Mouse (Mus musculus) MEL (cell line): ENCODE measurements at regions not wholly inside any gene's neighbourhood (a gene's known extent, or its start where the extent isn't known, plus 50 kb on each side); places are given as distances from the start of the nearest gene placed in this dataset.

ENCODE experiments used
- BHLHE40 ChIP-seq: IDR thresholded peaks from 2 replicates; pipeline ENCODE4 v1.6.1; 2012; ENCODE audit warnings: low read depth, mild to moderate bottlenecking, inconsistent platforms, low read length, improper control_type of control experiment, borderline replicate concordance
- CHD1 ChIP-seq: IDR thresholded peaks from 2 replicates; pipeline ENCODE4 v1.6.1; 2012; ENCODE audit warnings: low read depth, mild to moderate bottlenecking, inconsistent platforms, low read length, improper control_type of control experiment
- CTCF ChIP-seq, 3 experiments: IDR thresholded peaks in 2 of 3; conservative IDR thresholded peaks in 1 of 3; 2 replicates each; pipeline ENCODE4 v1.5.1; 2011 to 2012; ENCODE audit warnings: low read length in 3 of 3, low read depth in 2 of 3, mild to moderate bottlenecking in 2 of 3, improper control_type of control experiment in 1 of 3, inconsistent platforms in 1 of 3, mixed read lengths in 1 of 3, moderate library complexity in 1 of 3; ENCODE audit not compliant: control insufficient read depth in 1 of 3, insufficient read depth in 1 of 3, poor library complexity in 1 of 3, severe bottlenecking in 1 of 3
- GABPA ChIP-seq: IDR thresholded peaks from 2 replicates; pipeline ENCODE4 v1.6.1; 2012; ENCODE audit warnings: low read depth, mild to moderate bottlenecking, inconsistent platforms, low read length, improper control_type of control experiment, moderate library complexity
- MAFK ChIP-seq: IDR thresholded peaks from 2 replicates; pipeline ENCODE4 v1.6.1; 2011; ENCODE audit warnings: low read depth, mild to moderate bottlenecking, low read length, improper control_type of control experiment, borderline replicate concordance
- MAX ChIP-seq: IDR thresholded peaks from 2 replicates; pipeline ENCODE4 v1.6.1; 2011; ENCODE audit warnings: low read length, improper control_type of control experiment
- POLR2A ChIP-seq, 2 experiments: IDR thresholded peaks; 2 replicates each; pipeline ENCODE4 v1.6.1; 2011 to 2012; ENCODE audit warnings: low read length in 2 of 2, mild to moderate bottlenecking in 2 of 2, control low read depth in 1 of 2, improper control_type of control experiment in 1 of 2, low read depth in 1 of 2, moderate library complexity in 1 of 2; ENCODE audit not compliant: control insufficient read depth in 1 of 2, insufficient read depth in 1 of 2, poor library complexity in 1 of 2
- RAD21 ChIP-seq: IDR thresholded peaks from 2 replicates; pipeline ENCODE4 v1.6.1; 2011; ENCODE audit warnings: mild to moderate bottlenecking, low read depth, low read length, improper control_type of control experiment
- RCOR1 ChIP-seq: IDR thresholded peaks from 2 replicates; pipeline ENCODE4 v1.6.1; 2012; ENCODE audit warnings: low read depth, mild to moderate bottlenecking, inconsistent platforms, low read length, improper control_type of control experiment
- SMC3 ChIP-seq: IDR thresholded peaks from 2 replicates; pipeline ENCODE4 v1.6.1; 2011; ENCODE audit warnings: low read depth, low read length, improper control_type of control experiment
- TCF12 ChIP-seq: IDR thresholded peaks from 2 replicates; pipeline ENCODE4 v1.6.1; 2014; ENCODE audit warnings: low read depth, mild to moderate bottlenecking, inconsistent platforms, low read length, improper control_type of control experiment, moderate library complexity
- ZNF384 ChIP-seq: IDR thresholded peaks from 2 replicates; pipeline ENCODE4 v1.6.1; 2012; ENCODE audit warnings: low read depth, mild to moderate bottlenecking, inconsistent platforms, low read length, improper control_type of control experiment

DNA sequence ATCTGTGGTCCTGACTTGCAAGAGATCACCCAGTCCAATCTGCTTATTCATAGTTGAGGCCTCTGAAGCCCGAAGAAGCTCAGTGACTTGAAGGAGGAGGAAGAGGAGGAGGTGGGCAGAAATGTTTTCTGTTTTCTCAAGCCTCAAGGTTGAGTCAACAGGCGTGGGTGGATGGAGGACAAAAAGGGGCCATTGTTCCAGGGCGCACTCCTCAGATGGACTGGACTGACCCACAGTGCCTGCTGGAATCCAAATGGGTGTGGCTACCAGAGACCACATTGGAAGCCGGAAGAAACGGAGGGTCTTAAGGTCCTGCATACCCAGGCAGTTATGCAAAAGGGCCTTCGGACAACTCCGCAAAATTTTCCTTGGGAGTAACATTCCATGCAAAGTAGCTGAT is 75.6 kb upstream of the Barx2 start:
- TF ChIP-seq CTCF (IDR thresholded peaks at IDR 0.05 in 2 of 3, conservative IDR thresholded peaks at IDR 0.05 in 1 of 3; ENCODE audit: control insufficient read depth in 1 of 3, insufficient read depth in 1 of 3, low read depth in 2 of 3, low read length in 3 of 3, poor library complexity in 1 of 3, severe bottlenecking in 1 of 3) (no peak), POLR2A (IDR thresholded peaks at IDR 0.05; ENCODE audit: control insufficient read depth in 1 of 2, insufficient read depth in 1 of 2, low read depth in 1 of 2, low read length in 2 of 2, poor library complexity in 1 of 2) (no peak), TCF12 (no peak), CHD1 (no peak), BHLHE40 (no peak), MAX (no peak), GABPA (no peak), RAD21 (no peak), ZNF384 (no peak), SMC3 (no peak), MAFK (no peak), RCOR1 (no peak)
